Mouse (Mus musculus) embryonic facial prominence, embryonic 13.5 days (tissue): ENCODE measurements around the gene Tmem229b. TPM values are rescaled to one million over a fixed set of nuclear protein-coding genes. Genes with fewer than 3 reads are reported as not detected.

Experiments
- ATAC-seq: fragments of 200-750 bp; cut with Nextera tagmentation; 2 replicates; pipeline ENCODE4 v1.8.0; 2017; ENCODE audit warnings: low read depth; ENCODE audit not compliant: insufficient number of reproducible peaks, insufficient read depth, low FRiP score, low TSS enrichment
- H3K27ac ChIP-seq: fragments of 300-500 bp; sonication (generic); 2 replicates; pipeline ENCODE4 v1.5.1; 2015; ENCODE audit warnings: moderate library complexity, mild to moderate bottlenecking, inconsistent platforms
- H3K27me3 ChIP-seq: fragments of 300-500 bp; sonication (generic); 2 replicates; pipeline ENCODE4 v1.6.1; 2015; ENCODE audit warnings: mild to moderate bottlenecking, inconsistent platforms
- H3K36me3 ChIP-seq: fragments of 300-500 bp; sonication (generic); 2 replicates; pipeline ENCODE4 v1.6.1; 2015; ENCODE audit warnings: mild to moderate bottlenecking, inconsistent platforms
- H3K4me1 ChIP-seq: fragments of 300-500 bp; sonication (generic); 2 replicates; pipeline ENCODE4 v1.6.1; 2015; ENCODE audit warnings: inconsistent platforms
- H3K4me2 ChIP-seq: fragments of 300-500 bp; sonication (generic); 2 replicates; pipeline ENCODE4 v1.6.1; 2015; ENCODE audit warnings: moderate library complexity, mild to moderate bottlenecking, inconsistent platforms
- H3K4me3 ChIP-seq: fragments of 300-500 bp; sonication (generic); 2 replicates; pipeline ENCODE4 v1.5.1; 2015; ENCODE audit warnings: mild to moderate bottlenecking, inconsistent platforms
- H3K9ac ChIP-seq: fragments of 300-500 bp; sonication (generic); 2 replicates; pipeline ENCODE4 v1.6.1; 2015; ENCODE audit warnings: mild to moderate bottlenecking, inconsistent platforms
- H3K9me3 ChIP-seq: fragments of 300-500 bp; sonication (generic); 2 replicates; pipeline ENCODE4 v1.6.1; 2016; ENCODE audit warnings: inconsistent platforms
- WGBS: fragments of 180-500 bp; shearing (Covaris S2); methylation state at CpG from one replicate; pipeline ENCODE4 v1.1.7; 2015; ENCODE audit warnings: mixed read lengths; 5-methylcytosine and 5-hydroxymethylcytosine counted together
- polyA plus RNA-seq: library from polyadenylated mRNA; unstranded; fragments of >200 nt; fragmentation: Nextera tagmentation; extraction: Ambion mirVana; gene quantifications from 2 replicates; pipeline ENCODE4 v1.2.1, GENCODE M21; 2015

The Tmem229b gene
- polyA plus RNA-seq, 1 experiment from 2014 or later = 6.4 TPM

DNA sequence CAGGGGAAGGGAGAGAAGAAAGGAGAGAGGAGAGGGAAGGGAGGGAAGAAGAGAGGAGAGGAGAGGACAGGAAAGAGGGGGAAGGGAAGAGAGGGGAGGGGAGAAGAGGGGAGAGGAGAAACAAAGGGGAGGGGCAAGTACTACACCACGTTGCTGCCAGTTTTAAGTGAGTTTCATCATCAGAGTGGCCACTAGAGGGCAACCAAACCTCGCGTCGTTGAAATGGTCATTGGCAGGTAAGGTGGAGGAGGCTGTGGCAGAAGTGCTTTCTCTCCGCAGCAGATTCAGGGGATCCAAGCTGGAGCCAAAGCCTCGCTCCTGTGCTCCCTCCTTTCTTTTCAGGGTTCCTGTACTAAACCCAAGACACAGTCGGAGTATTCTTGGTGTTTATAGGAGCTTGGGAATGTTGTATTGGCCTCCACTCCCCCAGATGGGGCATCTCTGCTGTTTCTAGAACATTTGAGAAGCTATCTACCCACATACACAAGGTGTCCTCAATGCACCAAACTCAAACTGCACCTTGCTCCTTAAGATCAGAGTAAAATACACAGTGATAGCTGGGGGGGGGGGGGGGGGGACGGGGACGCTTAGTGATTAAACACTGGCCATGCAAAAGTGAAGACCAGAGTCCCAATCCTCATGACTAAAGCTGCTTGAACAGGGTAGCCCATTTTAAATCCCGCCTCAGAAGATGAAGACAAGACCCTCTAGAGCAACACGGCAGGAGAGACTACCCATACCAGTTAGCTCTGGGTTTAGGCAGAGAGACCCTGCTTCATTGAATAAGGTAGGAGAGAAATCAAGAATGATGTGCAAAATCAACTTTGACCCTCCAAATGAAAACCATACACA lies 89.0 kb downstream of the Tmem229b start:
- Histone ChIP-seq H3K4me3 (peak overlapping the region; percentile 22; the same call in 1 of the 2 replicates), H3K9me3 (no peaks in the 10 kb centered on the region), H3K4me1 (peaks cover 9% of the 10 kb centered on the region), H3K27me3 (peaks cover 10% of the 10 kb centered on the region), H3K36me3 (no peaks in the 10 kb centered on the region), H3K27ac (no peak overlapping the region), H3K9ac (no peak overlapping the region), H3K4me2 (peak overlapping the region; percentile 50)
- no peak for ATAC-seq
- 14% methylated on average over 11 of the region's 11 CpGs for WGBS

DNA sequence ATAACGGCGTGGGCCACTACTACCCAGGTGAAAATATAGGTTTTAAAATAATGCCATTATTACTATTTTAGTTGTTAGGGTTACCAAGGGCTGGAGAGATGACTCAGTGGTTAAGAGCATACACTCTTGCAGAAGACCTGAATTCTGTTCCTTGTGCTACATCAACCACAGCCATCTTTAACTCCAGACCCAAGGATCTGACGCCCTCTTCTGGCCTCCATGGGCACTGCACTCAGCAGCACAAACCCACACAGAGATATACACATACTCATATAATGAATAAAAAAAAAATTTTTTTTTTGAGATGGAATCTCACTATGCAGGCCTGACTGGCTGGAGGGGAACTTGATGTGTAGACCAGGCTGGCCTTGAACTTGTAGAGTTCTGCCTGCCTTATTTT lies 91.1 kb downstream of the Tmem229b start:
- Histone ChIP-seq H3K4me3 (no peak overlapping the region), H3K4me1 (peaks cover 14% of the 10 kb centered on the region), H3K27ac (no peak overlapping the region), H3K27me3 (peaks cover 30% of the 10 kb centered on the region), H3K4me2 (no peak overlapping the region), H3K36me3 (no peaks in the 10 kb centered on the region), H3K9ac (no peak overlapping the region), H3K9me3 (no peaks in the 10 kb centered on the region)
- 76% methylated on average over 3 of the region's 3 CpGs for WGBS
- no peak for ATAC-seq

DNA sequence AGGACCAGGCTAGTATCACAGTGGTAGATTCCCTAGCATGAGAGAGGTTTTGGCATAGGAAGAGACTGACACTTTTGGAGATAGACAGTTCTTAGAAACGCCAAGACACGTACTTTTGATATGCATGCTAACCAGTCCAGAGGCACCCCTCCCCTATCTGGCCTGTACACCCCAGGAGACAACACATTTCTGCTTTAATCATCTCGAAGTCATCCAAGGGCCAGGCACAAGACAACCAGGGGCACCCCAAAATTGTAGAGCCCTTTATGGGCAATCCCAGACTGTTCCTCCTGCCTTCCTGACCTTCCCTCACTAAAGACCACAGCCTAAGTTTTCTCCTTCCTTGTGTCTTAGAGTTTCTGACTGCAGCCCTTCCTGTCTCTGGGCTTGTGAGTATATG lies 91.9 kb downstream of the Tmem229b start:
- Histone ChIP-seq H3K27ac (no peak overlapping the region), H3K9me3 (no peaks in the 10 kb centered on the region), H3K4me3 (no peak overlapping the region), H3K9ac (no peak overlapping the region), H3K4me1 (peaks cover 20% of the 10 kb centered on the region), H3K27me3 (peaks cover 37% of the 10 kb centered on the region), H3K36me3 (no peaks in the 10 kb centered on the region), H3K4me2 (no peak overlapping the region)
- no peak for ATAC-seq
- 75% methylated on average over 3 of the region's 3 CpGs for WGBS

DNA sequence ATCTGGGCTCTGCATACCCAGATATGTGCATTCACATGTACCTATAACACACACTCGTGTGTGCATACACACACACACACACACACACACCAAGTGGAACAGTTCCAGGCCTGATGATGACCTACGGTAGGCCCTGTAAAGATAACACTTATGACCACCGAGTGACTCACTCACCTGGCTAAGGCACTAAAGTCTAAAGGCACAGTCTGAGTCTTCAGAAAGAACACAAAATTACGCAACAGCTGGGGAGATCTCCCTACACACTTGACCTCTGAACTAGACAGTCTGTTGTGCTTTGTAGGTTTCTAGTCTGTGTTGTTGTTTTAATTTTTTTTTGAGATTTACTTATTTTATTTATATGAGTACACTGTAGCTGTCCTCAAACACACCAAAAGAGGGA lies 93.0 kb downstream of the Tmem229b start:
- Histone ChIP-seq H3K27ac (no peak overlapping the region), H3K9me3 (no peaks in the 10 kb centered on the region), H3K4me3 (no peak overlapping the region), H3K27me3 (peaks cover 48% of the 10 kb centered on the region), H3K9ac (no peak overlapping the region), H3K4me1 (peaks cover 21% of the 10 kb centered on the region), H3K4me2 (no peak overlapping the region), H3K36me3 (no peaks in the 10 kb centered on the region)
- WGBS = 86% methylated on average over 4 of the region's 4 CpGs
- ATAC-seq = no peak

Other genes with a start within 250 kb of the Tmem229b start
- gene Atp6v1d, start 146.0 kb downstream of the Tmem229b start, polyA plus RNA-seq = 67.1 and 70.3 TPM in 2 replicates
- 196 and 205 TPM in 2 replicates for gene Eif2s1, start 145.8 kb downstream of the Tmem229b start, polyA plus RNA-seq
- 4.2 and 5.1 TPM in 2 replicates for gene Plek2, start 100.7 kb downstream of the Tmem229b start, polyA plus RNA-seq
- gene Plekhh1, start 21.5 kb upstream of the Tmem229b start, polyA plus RNA-seq = 1.7 TPM in 2 replicates
- gene Pigh, start 82.0 kb upstream of the Tmem229b start, polyA plus RNA-seq = 36.5 and 37.6 TPM in 2 replicates
- gene Arg2, start 123.2 kb upstream of the Tmem229b start, polyA plus RNA-seq = 4.9 and 6.1 TPM in 2 replicates
- 99.9 and 116 TPM in 2 replicates for gene Vti1b, start 165.0 kb upstream of the Tmem229b start, polyA plus RNA-seq
- 25.2 and 27.2 TPM in 2 replicates for gene Rdh11, start 184.7 kb upstream of the Tmem229b start, polyA plus RNA-seq
- 2.6 and 3.2 TPM in 2 replicates for gene Rdh12, start 201.3 kb upstream of the Tmem229b start, polyA plus RNA-seq